Mouse (Mus musculus): ENCODE measurements around the gene Gm5141. TPM values are rescaled to one million over a fixed set of nuclear protein-coding genes. Genes with fewer than 3 reads are reported as not detected.

Gm5141 gene
- 0.54 and 1.4 TPM in 2 replicates for polyA plus RNA-seq (2012; rRNA removed)

GRCm38 (mm10) chr13:62785199-62786134 is at the start of gene Gm5141:
TSS of gene Gm5141 (minus strand) at chr13:62785808.

DNA sequence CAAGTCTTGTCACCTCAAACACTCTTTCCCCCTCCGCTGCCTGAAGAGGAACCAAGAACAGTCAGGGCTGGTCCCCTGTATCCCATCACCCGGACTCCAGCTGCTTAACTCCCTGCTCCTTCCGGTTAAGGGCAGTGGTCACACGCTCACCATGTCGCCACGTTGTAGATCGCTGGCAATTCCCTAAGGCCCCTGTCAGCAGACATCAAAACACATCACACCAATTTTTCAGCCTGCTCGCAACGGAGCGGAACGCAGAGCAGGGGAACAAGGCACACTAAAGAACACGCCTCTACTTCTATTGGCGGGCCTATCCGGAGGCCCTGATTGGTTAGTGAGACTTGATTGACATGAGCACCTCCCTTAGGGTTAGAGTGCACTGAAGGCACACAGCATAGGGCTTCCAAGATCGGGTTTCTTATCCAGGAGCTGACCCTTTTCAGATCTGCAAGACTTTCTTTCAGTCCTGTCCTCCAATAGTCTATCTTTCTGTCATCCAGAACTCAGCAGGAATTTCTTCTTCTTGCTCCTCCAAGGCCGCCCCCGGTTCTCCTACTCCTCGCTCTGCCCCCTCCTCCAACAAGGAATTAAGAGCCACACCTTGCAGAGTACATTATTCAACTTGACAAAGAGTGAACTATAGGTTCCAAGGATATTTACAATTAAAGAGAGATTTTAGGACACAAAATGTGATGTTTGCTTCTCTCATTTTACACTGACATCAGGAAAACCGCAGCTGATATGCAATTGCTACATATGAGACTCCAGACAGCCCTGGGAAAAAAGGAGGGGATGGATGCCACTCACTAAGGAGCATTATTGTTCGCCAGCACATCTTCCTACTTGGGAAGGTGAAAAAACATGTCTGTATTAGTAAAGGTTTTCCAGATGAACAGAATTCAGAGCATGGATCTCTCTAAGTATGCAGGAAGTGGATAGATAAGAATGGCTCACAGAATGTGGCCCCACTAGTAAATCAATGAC is 24.9 kb downstream of the Gm5141 start, which contains the start of gene Platr25:
Gene Platr25, minus strand, starts transcription at position 278 of the 984 bp plus-strand sequence.

Other genes starting within 250 kb of the Gm5141 start
- gene Zfp935, start 227.3 kb downstream of the Gm5141 start, polyA plus RNA-seq (2012; rRNA removed) = not detected in 2 replicates
- gene Zfp934, start 214.6 kb downstream of the Gm5141 start, polyA plus RNA-seq (2012; rRNA removed) = 0.51 and 0.52 TPM in 2 replicates
- gene 6720489N17Rik, start 161.6 kb downstream of the Gm5141 start, polyA plus RNA-seq (2012; rRNA removed) = 0.10 TPM in 1 of 2 replicates, not detected in the other
- 0.53 and 0.71 TPM in 2 replicates for gene Platr25, start 25.1 kb downstream of the Gm5141 start, polyA plus RNA-seq (2012; rRNA removed)
- gene Fbp2, start 72.6 kb upstream of the Gm5141 start, polyA plus RNA-seq (2012; rRNA removed) = 2.9 and 3.3 TPM in 2 replicates
- gene Fbp1, start 102.5 kb upstream of the Gm5141 start, polyA plus RNA-seq (2012; rRNA removed) = 2.4 and 4.4 TPM in 2 replicates
- 67.1 and 73.8 TPM in 2 replicates for gene 2010111I01Rik, start 179.1 kb upstream of the Gm5141 start, polyA plus RNA-seq (2012; rRNA removed)

All from ovary, adult 2 months (tissue).